Mouse (Mus musculus) ES-Bruce4 (cell line): Measurements from ENCODE around the gene Rps6kb1.

Experiments
- CTCF ChIP-seq: IDR thresholded peaks from one replicate; pipeline ENCODE4 v1.8.1; 2011; ENCODE audit warnings: low read depth, low read length
- POLR2A ChIP-seq: IDR thresholded peaks from one replicate; pipeline ENCODE4 v1.8.1; 2011; ENCODE audit warnings: low read length; ENCODE audit not compliant: insufficient read depth

DNA sequence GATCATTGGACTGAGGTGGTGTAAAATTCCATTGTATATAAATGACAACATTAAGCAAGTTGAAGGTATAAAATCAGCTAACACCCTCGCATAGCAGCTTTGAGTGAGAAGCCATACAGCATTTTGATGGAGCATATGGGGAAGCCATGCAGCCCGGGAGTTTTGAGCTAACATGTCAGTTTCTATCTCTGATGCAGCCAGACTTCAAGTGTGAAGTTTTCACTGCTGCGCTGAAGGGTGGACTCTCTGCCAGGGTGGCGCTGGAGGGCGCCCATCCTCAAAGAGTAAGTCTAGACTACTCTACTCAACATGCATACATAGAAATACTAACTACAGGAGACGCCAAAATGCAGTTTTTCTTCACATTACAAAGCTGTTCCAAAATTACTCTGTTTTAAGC, 87.1 kb downstream of the Rps6kb1 start:
- TF ChIP-seq CTCF = no peak
- no peak for TF ChIP-seq POLR2A
